Mouse (Mus musculus): ENCODE results near the gene Gdf3. TPM values are rescaled to one million over a fixed set of nuclear protein-coding genes. Genes with fewer than 3 reads are reported as not detected.

Gene Gdf3
- total RNA-seq, 2 experiments from 2014 or later, result not detected

- intact Hi-C loops (cut with DNase I), result no loop called here
- DNase-seq (ENCODE audit: low spot score in 2 of 2), result no peak
Observed at GRCm38 (mm10) chr6:122608434-122609376, 1.2 kb downstream of the Gdf3 start.

GRCm38 (mm10) chr6:122607700-122608099, 2.2 kb downstream of the Gdf3 start:
- intact Hi-C loops (cut with DNase I), result no loop called here
- DNase-seq (ENCODE audit: low spot score in 2 of 2), result no peak

GRCm38 (mm10) chr6:122606661-122607060, 3.2 kb downstream of the Gdf3 start:
- DNase-seq (ENCODE audit: low spot score in 2 of 2), result no peak
- intact Hi-C loops (cut with DNase I), result no loop called here

GRCm38 (mm10) chr6:122605483-122605882, 4.4 kb downstream of the Gdf3 start:
- intact Hi-C loops (cut with DNase I), result no loop called here
- no peak for DNase-seq (ENCODE audit: low spot score in 2 of 2)

- DNase-seq (ENCODE audit: low spot score in 2 of 2), result no peak
- intact Hi-C loops (cut with DNase I), result no loop called here
Observed at GRCm38 (mm10) chr6:122604260-122604659, 5.6 kb downstream of the Gdf3 start.

- intact Hi-C loops (cut with DNase I), result no loop called here
Observed at GRCm38 (mm10) chr6:122602992-122603322, 6.9 kb downstream of the Gdf3 start.

GRCm38 (mm10) chr6:122602242-122602991, 7.5 kb downstream of the Gdf3 start, which contains the start of gene Apobec1:
Gene Apobec1, minus strand, starts transcription at chr6:122602444.
- peak; percentile 30 to 32 for DNase-seq (ENCODE audit: low spot score in 2 of 2)
- intact Hi-C loops (cut with DNase I), result no loop called here

More at GRCm38 (mm10) chr6:122602992-122603322, 6.9 kb downstream of the Gdf3 start:
- no peak for DNase-seq (ENCODE audit: low spot score in 2 of 2)

- intact Hi-C loops (cut with DNase I), result no loop called here
- no peak for DNase-seq (ENCODE audit: low spot score in 2 of 2)
Observed at GRCm38 (mm10) chr6:122601615-122602014, 8.3 kb downstream of the Gdf3 start.

- intact Hi-C loops (cut with DNase I), result no loop called here
- DNase-seq (ENCODE audit: low spot score in 2 of 2), result no peak
Observed at GRCm38 (mm10) chr6:122601031-122601430, 8.9 kb downstream of the Gdf3 start.

GRCm38 (mm10) chr6:122600066-122600646, 9.7 kb downstream of the Gdf3 start:
- no peak for DNase-seq (ENCODE audit: low spot score in 2 of 2)
- intact Hi-C loops (cut with DNase I), result no loop called here

- intact Hi-C loops (cut with DNase I), result loop anchor here (5.0 kb wide), 1 partner anchor 33 kb away; no protein-coding TSS in a partner anchor
- DNase-seq (ENCODE audit: low spot score in 2 of 2), result no peak
Observed at GRCm38 (mm10) chr6:122599054-122599737, 10.7 kb downstream of the Gdf3 start.

- no peak for DNase-seq (ENCODE audit: low spot score in 2 of 2)
Observed at GRCm38 (mm10) chr6:122598436-122598835, 11.5 kb downstream of the Gdf3 start.

GRCm38 (mm10) chr6:122598014-122598413, 11.9 kb downstream of the Gdf3 start:
- intact Hi-C loops (cut with DNase I), result loop anchor here (5.0 kb wide), 1 partner anchor 34 kb away; no protein-coding TSS in a partner anchor

More at GRCm38 (mm10) chr6:122598436-122598835, 11.5 kb downstream of the Gdf3 start:
- intact Hi-C loops (cut with DNase I), result loop anchor here (5.0 kb wide), 1 partner anchor 34 kb away; no protein-coding TSS in a partner anchor

GRCm38 (mm10) chr6:122596608-122597007, 13.3 kb downstream of the Gdf3 start:
- no peak for DNase-seq (ENCODE audit: low spot score in 2 of 2)
- intact Hi-C loops (cut with DNase I), result loop anchor here (5.0 kb wide), 1 partner anchor 36 kb away; no protein-coding TSS in a partner anchor

More at GRCm38 (mm10) chr6:122598014-122598413, 11.9 kb downstream of the Gdf3 start:
- no peak for DNase-seq (ENCODE audit: low spot score in 2 of 2)

- DNase-seq (ENCODE audit: low spot score in 2 of 2), result peak in 1 of 2 experiments; percentile 10
- intact Hi-C loops (cut with DNase I), result loop anchor here (5.0 kb wide), 1 partner anchor 37 kb away; no protein-coding TSS in a partner anchor
Observed at GRCm38 (mm10) chr6:122595637-122596036, 14.2 kb downstream of the Gdf3 start.

- intact Hi-C loops (cut with DNase I), result no loop called here
- no peak for DNase-seq (ENCODE audit: low spot score in 2 of 2)
Observed at GRCm38 (mm10) chr6:122592905-122593304, 17.0 kb downstream of the Gdf3 start.

GRCm38 (mm10) chr6:122591027-122591758, 18.7 kb downstream of the Gdf3 start:
- no peak for DNase-seq (ENCODE audit: low spot score in 2 of 2)
- intact Hi-C loops (cut with DNase I), result no loop called here

GRCm38 (mm10) chr6:122579086-122579485, 30.8 kb downstream of the Gdf3 start:
- intact Hi-C loops (cut with DNase I), result no loop called here

More at GRCm38 (mm10) chr6:122579086-122579485, 30.8 kb downstream of the Gdf3 start:
- no peak for DNase-seq (ENCODE audit: low spot score in 2 of 2)
